Mouse (Mus musculus) lung, postnatal 25 days (tissue): ENCODE measurements around the gene Flad1.

Source experiments
- DNase-seq: peaks from one replicate; pipeline ENCODE4 v3.0.0; 2022; ENCODE audit warnings: low spot score

The Flad1 gene

GRCm38 (mm10) chr3:89425876-89426275 lies 14.2 kb upstream of the Flad1 start:
- no peak for DNase-seq

GRCm38 (mm10) chr3:89425141-89425525 lies 13.5 kb upstream of the Flad1 start:
- DNase-seq: no peak

GRCm38 (mm10) chr3:89424416-89425140 lies 12.9 kb upstream of the Flad1 start:
- no peak for DNase-seq

- no peak for DNase-seq
Observed at GRCm38 (mm10) chr3:89422556-89423205, 11.0 kb upstream of the Flad1 start.

GRCm38 (mm10) chr3:89421810-89422473 lies 10.3 kb upstream of the Flad1 start:
- no peak for DNase-seq

- DNase-seq: peak; percentile 92
Observed at GRCm38 (mm10) chr3:89421002-89421774, 9.5 kb upstream of the Flad1 start.

- DNase-seq: no peak
Observed at GRCm38 (mm10) chr3:89420421-89420820, 8.8 kb upstream of the Flad1 start.

- DNase-seq: no peak
Observed at GRCm38 (mm10) chr3:89419981-89420380, 8.3 kb upstream of the Flad1 start.

- DNase-seq: peak; percentile 82
Observed at GRCm38 (mm10) chr3:89419571-89419970, 7.9 kb upstream of the Flad1 start.

GRCm38 (mm10) chr3:89418861-89419250 lies 7.2 kb upstream of the Flad1 start:
- peak; percentile 85 for DNase-seq

GRCm38 (mm10) chr3:89418170-89418860 lies 6.6 kb upstream of the Flad1 start, which contains the start of the genes Cks1b and Shc1:
Gene Cks1b, minus strand, starts transcription at chr3:89418383.
Gene Shc1, plus strand, starts transcription at chr3:89418443.
- DNase-seq: peak; percentile 99

- DNase-seq: no peak
Observed at GRCm38 (mm10) chr3:89417840-89418169, 6.1 kb upstream of the Flad1 start.

GRCm38 (mm10) chr3:89417131-89417530 lies 5.5 kb upstream of the Flad1 start:
- DNase-seq: no peak

GRCm38 (mm10) chr3:89416158-89416557 lies 4.5 kb upstream of the Flad1 start:
- no peak for DNase-seq

GRCm38 (mm10) chr3:89410864-89411263 lies 806 bp downstream of the Flad1 start:
- no peak for DNase-seq

GRCm38 (mm10) chr3:89409701-89410100 lies 2.0 kb downstream of the Flad1 start:
- no peak for DNase-seq

- no peak for DNase-seq
Observed at GRCm38 (mm10) chr3:89408448-89408847, 3.2 kb downstream of the Flad1 start.

- no peak for DNase-seq
Observed at GRCm38 (mm10) chr3:89406887-89407286, 4.8 kb downstream of the Flad1 start.

GRCm38 (mm10) chr3:89402693-89403092 lies 9.0 kb downstream of the Flad1 start, which contains the start of gene Lenep:
Gene Lenep, minus strand, starts transcription at chr3:89402793.
- DNase-seq: no peak

- no peak for DNase-seq
Observed at GRCm38 (mm10) chr3:89401329-89401728, 10.3 kb downstream of the Flad1 start.

- DNase-seq: no peak
Observed at GRCm38 (mm10) chr3:89396654-89397005, 15.0 kb downstream of the Flad1 start.
